Mouse (Mus musculus): ENCODE measurements at regions not wholly inside any gene's neighbourhood (a gene's known extent, or its start where the extent isn't known, plus 50 kb on each side); places are given as distances from the start of the nearest gene placed in this dataset.
"Not testable (repeated sequence)": the region's sequence is repeated elsewhere in the genome, so short reads cannot be mapped to it uniquely, and the experiment has no call there.

GRCm38 (mm10) chr15:14815556-14815955 lies 1642.1 kb upstream of the Cdh6 start:
- DNase-seq = no peak

DNA sequence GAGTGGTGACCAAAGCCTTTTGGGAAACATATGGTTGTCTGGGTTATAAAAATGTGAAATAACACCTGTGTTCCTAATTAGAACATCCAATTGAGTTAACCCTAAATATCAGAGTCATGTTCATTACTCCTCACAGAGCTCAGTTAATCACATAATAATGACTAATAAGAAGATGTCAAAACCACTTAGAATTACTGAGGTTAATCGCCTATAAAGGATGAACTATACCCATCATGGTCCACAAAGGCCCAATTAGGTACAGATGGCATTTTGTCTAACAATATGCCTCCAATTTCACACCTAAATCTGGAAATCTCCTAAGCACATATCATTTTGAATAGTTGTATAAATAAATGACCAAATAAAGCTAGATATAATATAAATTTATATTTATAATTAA lies 1633.4 kb upstream of the Cdh6 start:
- DNase-seq = no peak

DNA sequence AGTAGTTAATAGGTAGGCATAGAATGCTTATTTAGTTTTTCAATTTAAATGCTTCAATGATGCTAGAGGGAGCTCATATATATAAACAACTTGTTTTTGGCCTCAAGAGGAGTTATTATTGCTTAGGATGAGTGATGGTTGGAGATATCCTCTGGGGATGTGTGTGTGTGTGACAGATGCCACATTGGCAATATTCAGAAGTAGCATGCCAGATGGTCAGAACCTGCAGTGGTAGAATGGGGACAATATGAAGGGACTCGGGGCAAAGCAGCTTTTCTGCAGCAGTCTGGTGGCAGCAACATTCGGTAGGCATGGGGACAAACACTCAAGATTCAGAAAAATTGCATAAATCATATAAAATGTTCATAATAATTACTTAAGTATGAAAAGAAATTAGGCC lies 1621.7 kb upstream of the Cdh6 start:
- DNase-seq = peak in 1 of 2 experiments; percentile 1

DNA sequence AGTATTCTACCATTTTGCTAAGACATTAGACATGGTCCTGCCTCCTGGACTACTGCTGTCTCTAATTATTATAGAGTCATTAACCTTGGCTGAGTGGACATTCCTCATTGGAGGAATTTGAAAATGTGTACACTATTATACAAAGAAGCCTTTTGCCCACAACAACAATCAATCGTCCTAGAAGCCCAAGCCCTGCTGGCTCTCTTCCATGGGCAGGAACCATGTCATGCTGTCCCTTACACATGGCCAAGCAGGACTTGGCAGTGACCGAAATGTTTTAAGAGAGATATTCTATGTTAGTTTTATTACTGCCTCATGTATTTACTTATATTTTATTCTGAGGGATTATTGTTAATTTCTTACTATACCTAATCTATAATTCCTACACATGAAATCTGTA lies 1607.3 kb upstream of the Cdh6 start:
- DNase-seq = no peak

GRCm38 (mm10) chr15:14741733-14742132 lies 1568.3 kb upstream of the Cdh6 start:
- DNase-seq = no peak

DNA sequence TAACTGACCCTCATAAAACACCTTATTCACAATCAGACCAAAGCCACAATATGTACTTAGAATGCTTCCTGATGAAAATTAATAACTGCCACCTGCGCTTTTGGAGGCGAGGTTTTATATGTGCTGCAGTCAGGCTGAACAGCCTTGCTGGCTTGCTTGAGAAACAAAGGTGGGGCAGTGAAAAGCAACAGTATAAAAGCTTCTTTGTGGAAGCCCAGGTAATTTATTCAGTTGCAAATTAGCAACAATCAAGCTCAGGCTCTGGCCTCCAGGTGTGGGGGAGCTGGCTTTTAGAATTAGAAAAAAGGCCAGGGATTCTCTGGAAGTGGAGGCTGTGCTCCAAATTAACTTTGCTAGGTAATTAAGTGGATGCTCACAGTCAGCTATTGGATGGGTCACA lies 1524.5 kb upstream of the Cdh6 start:
- DNase-seq = not testable (repeated sequence)

- DNase-seq = no peak
Observed at GRCm38 (mm10) chr15:14696481-14696880, 1523.0 kb upstream of the Cdh6 start.

- no peak for DNase-seq
Observed at GRCm38 (mm10) chr15:14689141-14689540, 1515.7 kb upstream of the Cdh6 start.

GRCm38 (mm10) chr15:14642291-14642690 lies 1468.8 kb upstream of the Cdh6 start:
- DNase-seq = no peak

DNA sequence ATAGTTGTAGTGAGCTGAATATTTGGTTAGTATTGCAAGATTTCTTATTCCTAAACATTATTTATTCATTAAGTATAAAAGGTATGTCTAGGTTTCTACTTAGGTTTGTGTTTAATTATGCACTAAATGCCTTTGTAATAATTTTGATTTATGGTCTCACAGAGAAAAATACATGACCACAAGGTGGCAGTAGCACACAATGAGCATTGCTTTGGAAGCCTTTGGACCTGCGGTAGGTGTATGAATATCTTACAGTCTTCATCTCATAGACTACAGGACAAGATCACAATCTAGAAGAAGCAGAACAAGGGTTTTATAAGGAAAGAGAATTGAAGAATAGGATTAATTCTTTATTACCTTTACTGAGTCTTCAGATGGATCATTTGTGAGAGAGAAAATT lies 1455.0 kb upstream of the Cdh6 start:
- DNase-seq = no peak

DNA sequence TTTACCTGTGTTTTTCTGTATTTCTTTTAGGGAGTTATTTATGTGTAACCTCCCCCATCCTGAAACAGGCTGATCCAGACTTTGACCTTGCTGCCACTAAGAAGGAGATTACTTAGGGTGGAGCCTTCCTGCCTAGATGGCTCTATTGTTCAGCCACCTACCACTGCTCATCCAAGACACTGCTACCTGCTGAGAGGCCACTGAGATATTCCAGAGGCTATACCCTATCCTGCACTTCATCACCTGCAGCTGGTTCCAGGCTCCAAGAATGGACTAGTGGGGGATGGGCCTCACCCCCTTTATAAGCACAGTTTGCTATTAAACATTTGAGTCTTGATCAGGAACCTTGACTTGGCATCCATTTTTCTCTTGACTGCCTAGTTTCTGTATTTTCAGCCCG lies 1433.2 kb upstream of the Cdh6 start:
- no peak for DNase-seq

Small RNA genes in the stretch of these regions (microRNA-seq; reads per million reads assigned to microRNA genes)
- gene Gm24080 = 0 reads per million in 2 experiments

Data from layer of hippocampus, postnatal 36 days (tissue).